32 mouse cellular contexts compared by ENCODE assay signal in genomic region chr4:115812326-115812725, GRCm38 (mm10). TPM values are rescaled to one million over a fixed set of nuclear protein-coding genes. Genes with fewer than 3 reads are reported as not detected.
"Had no signal": no experiment of that assay in that cellular context is flagged by ENCODE, and none has a peak within 500 bp of the region (broad histone marks: within the 10 kb centered on the region; RNA-seq: fewer than 3 reads in every experiment).

No protein-coding gene starts in this region.

- H3K4me2 ChIP-seq: limb, embryonic 12.5 days; limb, embryonic 13.5 days; limb, embryonic 15.5 days; liver, embryonic 11.5 days; liver, embryonic 12.5 days; liver, embryonic 13.5 days; liver, embryonic 15.5 days; lung, embryonic 14.5 days; lung, embryonic 15.5 days; midbrain, embryonic 11.5 days; midbrain, embryonic 12.5 days; midbrain, embryonic 13.5 days; midbrain, embryonic 15.5 days had no signal

- DNase-seq: left cerebral cortex, postnatal 4 days; liver; liver, embryonic 13.5 days; lung, adult 18-20 months; lung, adult 2 months; lung, embryonic 14.5 days; lung, postnatal 10 days; lung, postnatal 14 days; lung, postnatal 36 days; lung, postnatal 4 days; midbrain, embryonic 14.5 days had no signal

- ATAC-seq: liver, embryonic 12.5 days; lung, postnatal 0 days; midbrain, embryonic 13.5 days; midbrain, embryonic 15.5 days; midbrain, embryonic 16.5 days had no signal

- H3K4me3 ChIP-seq: limb, embryonic 10.5 days; limb, embryonic 12.5 days; limb, embryonic 13.5 days; limb, embryonic 15.5 days; liver, embryonic 12.5 days; liver, embryonic 13.5 days; liver, embryonic 15.5 days; lung, embryonic 15.5 days; megakaryocyte, embryonic 14.5 days; midbrain, embryonic 10.5 days; midbrain, embryonic 12.5 days; midbrain, embryonic 13.5 days; midbrain, embryonic 15.5 days; myocyte had no signal

- H3K9me3 ChIP-seq: limb, embryonic 10.5 days; limb, embryonic 12.5 days; limb, embryonic 13.5 days; limb, embryonic 15.5 days; liver, embryonic 12.5 days; liver, embryonic 13.5 days; liver, embryonic 15.5 days; lung, embryonic 15.5 days; megakaryocyte, embryonic 14.5 days; midbrain, embryonic 10.5 days; midbrain, embryonic 12.5 days; midbrain, embryonic 13.5 days; midbrain, embryonic 15.5 days had no signal

- H3K9ac ChIP-seq: limb, embryonic 12.5 days; limb, embryonic 13.5 days; limb, embryonic 15.5 days; liver, embryonic 12.5 days; liver, embryonic 13.5 days; liver, embryonic 14.5 days; liver, embryonic 15.5 days; lung, embryonic 14.5 days; lung, embryonic 15.5 days; midbrain, embryonic 12.5 days; midbrain, embryonic 13.5 days; midbrain, embryonic 15.5 days had no signal

- H3K27ac ChIP-seq: limb, embryonic 10.5 days; limb, embryonic 12.5 days; limb, embryonic 13.5 days; limb, embryonic 15.5 days; liver, embryonic 12.5 days; liver, embryonic 13.5 days; liver, embryonic 14.5 days; liver, embryonic 15.5 days; lung, embryonic 15.5 days; macrophage; midbrain, embryonic 10.5 days; midbrain, embryonic 12.5 days; midbrain, embryonic 13.5 days; midbrain, embryonic 15.5 days had no signal

- H3K4me1 ChIP-seq: limb, embryonic 10.5 days; limb, embryonic 12.5 days; limb, embryonic 13.5 days; limb, embryonic 15.5 days; liver, embryonic 12.5 days; liver, embryonic 13.5 days; liver, embryonic 15.5 days; lung, embryonic 15.5 days; midbrain, embryonic 10.5 days; midbrain, embryonic 12.5 days; midbrain, embryonic 13.5 days; midbrain, embryonic 15.5 days had no signal

- H3K27me3 ChIP-seq: limb, embryonic 12.5 days; limb, embryonic 13.5 days; limb, embryonic 15.5 days; liver, embryonic 12.5 days; liver, embryonic 13.5 days; liver, embryonic 15.5 days; lung, embryonic 15.5 days; megakaryocyte, embryonic 14.5 days; midbrain, embryonic 12.5 days; midbrain, embryonic 13.5 days; midbrain, embryonic 15.5 days had no signal

RNA-seq across cellular contexts. Expression of gene Tex38, which starts 31.5 kb away (rescaled TPM):
- polyA plus RNA-seq: liver, embryonic 12.5 days; liver, embryonic 13.5 days; liver, embryonic 15.5 days; liver, embryonic 16.5 days; lung, embryonic 14.5 days; macrophage; midbrain, embryonic 11.5 days; midbrain, embryonic 12.5 days; myocyte; neural tube, embryonic 11.5 days had no signal
